Mouse (Mus musculus) limb, embryonic 13.5 days (tissue): ENCODE data around the gene Serpinf2. TPM values are rescaled to one million over a fixed set of nuclear protein-coding genes. Genes with fewer than 3 reads are reported as not detected.
A peak's percentile ranks its signal among the peaks of the same experiment; 100 is the strongest.

ENCODE experiments used
- ATAC-seq: fragments of 200-750 bp; cut with Nextera tagmentation; 2 replicates; pipeline ENCODE4 v1.8.0; 2017; ENCODE audit warnings: low read depth, moderate number of reproducible peaks, moderate TSS enrichment; ENCODE audit not compliant: low FRiP score
- H3K27ac ChIP-seq: fragments of 300-500 bp; sonication (generic); 2 replicates; pipeline ENCODE4 v1.5.1; 2015; ENCODE audit warnings: inconsistent platforms, mild to moderate bottlenecking, moderate library complexity
- H3K27me3 ChIP-seq: fragments of 300-500 bp; sonication (generic); 2 replicates; pipeline ENCODE4 v1.6.1; 2015; ENCODE audit warnings: mild to moderate bottlenecking, inconsistent platforms
- H3K36me3 ChIP-seq: fragments of 300-500 bp; sonication (generic); 2 replicates; pipeline ENCODE4 v1.6.1; 2015; ENCODE audit warnings: inconsistent platforms, mild to moderate bottlenecking, moderate library complexity
- H3K4me1 ChIP-seq: fragments of 300-500 bp; sonication (generic); 2 replicates; pipeline ENCODE4 v1.6.1; 2015; ENCODE audit warnings: inconsistent platforms
- H3K4me2 ChIP-seq: fragments of 300-500 bp; sonication (generic); replicated peaks from 2 replicates; pipeline ENCODE4 v1.6.1; 2015; ENCODE audit warnings: inconsistent platforms, mild to moderate bottlenecking, moderate library complexity
- H3K4me3 ChIP-seq: fragments of 300-500 bp; sonication (generic); 2 replicates; pipeline ENCODE4 v1.5.1; 2015; ENCODE audit warnings: moderate library complexity, mild to moderate bottlenecking, inconsistent platforms
- H3K9ac ChIP-seq: fragments of 300-500 bp; sonication (generic); 2 replicates; pipeline ENCODE4 v1.6.1; 2015; ENCODE audit warnings: mild to moderate bottlenecking, inconsistent platforms
- H3K9me3 ChIP-seq: fragments of 300-500 bp; sonication (generic); 2 replicates; pipeline ENCODE4 v1.6.1; 2016; ENCODE audit warnings: inconsistent platforms
- WGBS: fragments of 180-500 bp; shearing (Covaris S2); methylation state at CpG from one replicate; pipeline ENCODE4 v1.1.7; 2015; 5-methylcytosine and 5-hydroxymethylcytosine counted together
- polyA plus RNA-seq: library from polyadenylated mRNA; unstranded; fragments of >200 nt; fragmentation: Nextera tagmentation; extraction: Ambion mirVana; gene quantifications from 2 replicates; pipeline ENCODE4 v1.2.1, GENCODE M21; 2015

The Serpinf2 gene
- polyA plus RNA-seq, 1 experiment from 2014 or later = 0.14 TPM

- Histone ChIP-seq H3K27me3 (no peaks in the 10 kb centered on the region), H3K4me2 (no peak overlapping the region), H3K36me3 (peaks cover 66% of the 10 kb centered on the region), H3K9me3 (no peaks in the 10 kb centered on the region), H3K4me1 (no peaks in the 10 kb centered on the region), H3K27ac (no peak overlapping the region), H3K4me3 (no peak overlapping the region), H3K9ac (peak overlapping the region; percentile 43; the same call in 1 of the 2 replicates)
- no peak for ATAC-seq
- 45% methylated on average over 8 of the region's 8 CpGs for WGBS
Measured at GRCm38 (mm10) chr11:75443711-75444110, 4.3 kb upstream of the Serpinf2 start.

DNA sequence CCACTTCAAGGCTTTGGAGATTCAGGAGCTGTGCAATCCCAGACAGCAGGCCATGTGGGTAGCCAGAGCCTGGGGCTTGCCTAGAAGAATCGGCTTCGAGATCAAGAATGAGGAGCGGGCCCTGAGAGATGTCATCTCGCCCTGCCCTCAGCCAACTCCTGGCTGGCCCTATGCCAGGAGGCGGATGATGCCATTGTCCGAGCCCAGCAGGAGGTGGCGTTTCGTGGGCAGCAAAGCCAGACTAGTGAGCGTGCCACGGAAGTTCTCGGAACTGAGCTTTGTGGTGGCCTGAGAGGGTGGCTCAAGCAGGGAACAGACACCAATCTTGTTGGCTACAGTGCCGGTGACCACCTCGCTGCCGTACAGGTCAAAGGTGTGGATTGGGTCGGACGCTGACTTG lies 2.2 kb upstream of the Serpinf2 start:
- Histone ChIP-seq H3K36me3 (peaks cover 45% of the 10 kb centered on the region), H3K27ac (no peak overlapping the region), H3K4me2 (no peak overlapping the region), H3K4me1 (no peaks in the 10 kb centered on the region), H3K4me3 (no peak overlapping the region), H3K9ac (0 out of 2 replicates have a peak overlapping the region, but pooled peaks have one; percentile 35), H3K27me3 (no peaks in the 10 kb centered on the region), H3K9me3 (no peaks in the 10 kb centered on the region)
- ATAC-seq = no peak
- 91% methylated on average over 16 of the region's 16 CpGs for WGBS

- WGBS = 74% methylated on average over 7 of the region's 7 CpGs
- no peaks in the 10 kb centered on the region for H3K9me3 ChIP-seq
- no peak overlapping the region for H3K4me3 ChIP-seq
- no peaks in the 10 kb centered on the region for H3K27me3 ChIP-seq
- no peaks in the 10 kb centered on the region for H3K4me1 ChIP-seq
- no peak for ATAC-seq
- no peak overlapping the region for H3K27ac ChIP-seq
- H3K4me2 ChIP-seq = no peak overlapping the region
- 0 out of 2 replicates have a peak overlapping the region, but pooled peaks have one; percentile 35 for H3K9ac ChIP-seq
- peaks cover 45% of the 10 kb centered on the region for H3K36me3 ChIP-seq
Measured at GRCm38 (mm10) chr11:75441034-75441433, 1.6 kb upstream of the Serpinf2 start.

- H3K9me3 ChIP-seq = no peaks in the 10 kb centered on the region
- H3K27me3 ChIP-seq = no peaks in the 10 kb centered on the region
- H3K4me1 ChIP-seq = no peaks in the 10 kb centered on the region
- no peak overlapping the region for H3K4me2 ChIP-seq
- H3K4me3 ChIP-seq = no peak overlapping the region
- ATAC-seq = no peak
- peaks cover 36% of the 10 kb centered on the region for H3K36me3 ChIP-seq
- H3K9ac ChIP-seq = no peak overlapping the region
- H3K27ac ChIP-seq = no peak overlapping the region
- 83% methylated on average over 3 of the region's 3 CpGs for WGBS
Measured at GRCm38 (mm10) chr11:75439951-75440350, 560 bp upstream of the Serpinf2 start.

- Histone ChIP-seq H3K36me3 (peaks cover 24% of the 10 kb centered on the region), H3K9ac (no peak overlapping the region), H3K4me2 (no peak overlapping the region), H3K4me3 (no peak overlapping the region), H3K4me1 (no peaks in the 10 kb centered on the region), H3K9me3 (peaks cover 4% of the 10 kb centered on the region; the same call in 1 of the 2 replicates), H3K27me3 (no peaks in the 10 kb centered on the region), H3K27ac (no peak overlapping the region)
- WGBS = 92% methylated on average over 3 of the region's 3 CpGs
- no peak for ATAC-seq
Measured at GRCm38 (mm10) chr11:75438804-75439203, 587 bp downstream of the Serpinf2 start.

- Histone ChIP-seq H3K4me2 (no peak overlapping the region), H3K4me3 (no peak overlapping the region), H3K9ac (no peak overlapping the region), H3K27ac (no peak overlapping the region), H3K36me3 (peaks cover 21% of the 10 kb centered on the region), H3K4me1 (no peaks in the 10 kb centered on the region), H3K9me3 (peaks cover 4% of the 10 kb centered on the region; the same call in 1 of the 2 replicates), H3K27me3 (no peaks in the 10 kb centered on the region)
- ATAC-seq = no peak
- 79% methylated on average over 13 of the region's 13 CpGs for WGBS
Measured at GRCm38 (mm10) chr11:75438194-75438593, 1.2 kb downstream of the Serpinf2 start.

DNA sequence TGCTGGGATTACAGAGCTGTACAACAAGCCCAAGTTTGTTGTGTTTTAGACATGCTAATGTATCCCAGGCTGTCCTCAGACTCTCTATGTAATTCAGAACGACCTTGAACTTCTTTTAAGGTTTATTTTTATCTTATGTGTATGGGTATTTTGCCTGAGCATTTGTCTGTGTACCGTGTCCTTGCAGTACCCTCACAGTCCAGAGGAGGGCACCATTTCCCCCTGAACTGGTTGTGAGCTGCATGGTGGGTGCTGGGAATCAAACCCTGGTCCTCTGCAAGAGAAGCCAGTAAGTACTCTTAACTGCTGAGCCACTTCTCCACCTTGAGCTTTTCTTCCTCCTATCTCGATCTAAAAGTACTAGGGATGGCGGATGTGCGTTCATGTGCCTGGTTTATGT lies 5.3 kb downstream of the Serpinf2 start:
- ATAC-seq = no peak
- Histone ChIP-seq H3K9ac (no peak overlapping the region), H3K36me3 (no peaks in the 10 kb centered on the region), H3K9me3 (peaks cover 4% of the 10 kb centered on the region; the same call in 1 of the 2 replicates), H3K4me2 (no peak overlapping the region), H3K27me3 (no peaks in the 10 kb centered on the region), H3K4me1 (no peaks in the 10 kb centered on the region), H3K4me3 (no peak overlapping the region), H3K27ac (no peak overlapping the region)
- WGBS = 90% methylated on average over 5 of the region's 5 CpGs

GRCm38 (mm10) chr11:75431307-75431706 lies 8.1 kb downstream of the Serpinf2 start:
- peaks cover 4% of the 10 kb centered on the region; the same call in 1 of the 2 replicates for H3K9me3 ChIP-seq
- no peak overlapping the region for H3K9ac ChIP-seq
- H3K27ac ChIP-seq = no peak overlapping the region
- no peak overlapping the region for H3K4me2 ChIP-seq
- 72% methylated on average over 11 of the region's 11 CpGs for WGBS
- H3K4me1 ChIP-seq = no peaks in the 10 kb centered on the region
- H3K27me3 ChIP-seq = no peaks in the 10 kb centered on the region
- no peak for ATAC-seq
- no peak overlapping the region for H3K4me3 ChIP-seq
- no peaks in the 10 kb centered on the region for H3K36me3 ChIP-seq

DNA sequence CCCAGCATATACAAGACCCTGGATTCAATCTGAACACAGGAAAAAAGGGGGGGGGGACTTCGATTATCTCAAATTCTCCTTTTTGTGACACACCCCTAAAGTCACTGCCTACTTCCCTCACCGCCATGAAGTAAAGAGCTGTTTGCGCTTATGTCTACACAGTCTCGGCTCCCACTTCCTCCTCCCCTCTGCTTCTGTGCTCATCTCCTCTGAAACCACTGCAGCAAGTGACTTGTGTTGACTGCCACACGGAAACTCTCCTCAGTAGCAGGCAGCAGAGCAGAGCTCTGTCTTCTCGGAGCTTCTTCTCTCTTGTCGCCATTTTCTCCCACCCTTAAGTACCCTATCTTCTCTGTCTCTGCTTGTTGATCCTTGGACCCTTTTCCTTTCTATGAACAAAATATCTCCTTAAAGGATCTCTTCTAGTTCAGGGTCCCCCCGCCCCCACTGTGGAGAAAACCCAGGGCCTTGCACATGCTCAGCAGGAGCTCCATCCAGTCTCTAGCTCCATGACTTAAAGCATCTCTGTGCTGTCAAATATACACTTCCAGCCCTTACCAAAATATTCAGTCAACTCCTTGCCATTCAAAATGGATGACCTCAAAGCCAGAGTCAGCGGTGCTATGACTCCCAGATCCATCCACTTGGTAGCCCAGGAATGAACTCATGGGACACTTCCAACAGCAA lies 10.2 kb downstream of the Serpinf2 start:
- no peak for ATAC-seq

DNA sequence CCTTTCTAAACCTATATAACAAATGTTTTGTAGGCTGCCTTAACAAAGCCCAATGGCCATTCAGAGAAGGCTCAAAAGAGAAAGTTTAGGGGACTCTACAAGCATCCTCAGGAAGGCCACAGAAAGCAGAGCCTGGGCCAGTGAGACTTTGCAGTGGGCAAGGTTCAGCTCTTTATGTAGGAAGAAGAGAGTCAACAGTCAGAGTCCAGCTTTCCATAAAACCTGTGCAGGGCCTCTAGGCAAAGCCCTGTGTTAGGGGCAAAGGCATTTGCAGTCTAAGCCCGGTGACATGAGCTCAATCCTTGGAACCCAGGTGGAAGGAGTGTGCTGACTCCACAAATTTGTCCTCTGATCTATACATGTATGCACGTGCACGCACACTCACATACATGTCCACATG lies 14.9 kb downstream of the Serpinf2 start:
- ATAC-seq = no peak
- no peak overlapping the region for H3K4me2 ChIP-seq
- no peaks in the 10 kb centered on the region for H3K9me3 ChIP-seq
- H3K27me3 ChIP-seq = no peaks in the 10 kb centered on the region
- no peaks in the 10 kb centered on the region for H3K36me3 ChIP-seq
- WGBS = 89% methylated on average over 3 of the region's 3 CpGs
- H3K4me3 ChIP-seq = no peak overlapping the region
- H3K4me1 ChIP-seq = peaks cover 29% of the 10 kb centered on the region
- H3K27ac ChIP-seq = no peak overlapping the region
- no peak overlapping the region for H3K9ac ChIP-seq

More for the DNA sequence above, 10.2 kb downstream of the Serpinf2 start:
- no peak overlapping the region for H3K27ac ChIP-seq
- no peaks in the 10 kb centered on the region for H3K27me3 ChIP-seq
- no peaks in the 10 kb centered on the region for H3K36me3 ChIP-seq
- 83% methylated on average over 9 of the region's 9 CpGs for WGBS
- H3K4me2 ChIP-seq = no peak overlapping the region
- peaks cover under 1% of the 10 kb centered on the region; the same call in 1 of the 2 replicates for H3K9me3 ChIP-seq
- no peak overlapping the region for H3K9ac ChIP-seq
- H3K4me3 ChIP-seq = no peak overlapping the region
- H3K4me1 ChIP-seq = no peaks in the 10 kb centered on the region

DNA sequence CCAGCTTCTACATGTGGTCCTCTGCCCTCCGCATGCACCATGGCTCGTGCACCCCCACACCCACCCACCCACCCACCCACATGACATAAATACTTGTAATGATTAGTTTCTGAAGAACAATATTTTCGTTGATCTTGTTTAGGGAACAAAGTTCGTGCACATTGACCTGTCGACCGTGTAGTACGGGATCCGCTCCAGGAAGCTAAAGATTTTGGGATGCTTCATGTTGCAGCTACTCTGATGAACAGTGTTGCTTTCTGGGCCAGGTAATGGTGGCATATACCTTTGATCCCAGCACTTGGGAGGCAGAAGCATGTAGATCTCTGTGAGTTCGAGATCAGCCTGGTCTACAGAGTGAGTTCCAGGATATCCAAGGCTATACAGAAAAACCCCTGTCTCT lies 15.4 kb downstream of the Serpinf2 start:
- Histone ChIP-seq H3K27me3 (no peaks in the 10 kb centered on the region), H3K4me2 (no peak overlapping the region), H3K4me3 (no peak overlapping the region), H3K4me1 (peaks cover 29% of the 10 kb centered on the region), H3K9me3 (no peaks in the 10 kb centered on the region), H3K36me3 (no peaks in the 10 kb centered on the region), H3K9ac (no peak overlapping the region), H3K27ac (no peak overlapping the region)
- ATAC-seq = no peak
- WGBS = 92% methylated on average over 9 of the region's 9 CpGs

- H3K9me3 ChIP-seq = no peaks in the 10 kb centered on the region
- peaks cover 29% of the 10 kb centered on the region for H3K4me1 ChIP-seq
- H3K9ac ChIP-seq = no peak overlapping the region
- H3K4me3 ChIP-seq = no peak overlapping the region
- no peak for ATAC-seq
- WGBS = 93% methylated on average over 3 of the region's 3 CpGs
- no peaks in the 10 kb centered on the region for H3K36me3 ChIP-seq
- H3K27ac ChIP-seq = no peak overlapping the region
- H3K27me3 ChIP-seq = no peaks in the 10 kb centered on the region
- no peak overlapping the region for H3K4me2 ChIP-seq
Measured at GRCm38 (mm10) chr11:75423091-75423490, 16.3 kb downstream of the Serpinf2 start.
